Mouse (Mus musculus) kidney, embryonic 15.5 days (tissue): ENCODE measurements around the gene Ttc1. TPM values are rescaled to one million over a fixed set of nuclear protein-coding genes. Genes with fewer than 3 reads are reported as not detected.

ENCODE experiments used
- ATAC-seq: fragments of 200-750 bp; cut with Nextera tagmentation; replicated peaks from 2 replicates; pipeline ENCODE4 v1.8.0; 2017; ENCODE audit warnings: moderate TSS enrichment; ENCODE audit not compliant: low FRiP score
- H3K27ac ChIP-seq: fragments of 300-500 bp; sonication (generic); 2 replicates; pipeline ENCODE4 v1.5.1; 2015; ENCODE audit warnings: mild to moderate bottlenecking, inconsistent platforms
- H3K27me3 ChIP-seq: fragments of 300-500 bp; sonication (generic); 2 replicates; pipeline ENCODE4 v1.6.1; 2015; ENCODE audit warnings: inconsistent platforms
- H3K36me3 ChIP-seq: fragments of 300-500 bp; sonication (generic); 2 replicates; pipeline ENCODE4 v1.6.1; 2015; ENCODE audit warnings: inconsistent platforms
- H3K4me1 ChIP-seq: fragments of 300-500 bp; sonication (generic); 2 replicates; pipeline ENCODE4 v1.6.1; 2015; ENCODE audit warnings: inconsistent platforms
- H3K4me2 ChIP-seq: fragments of 300-500 bp; sonication (generic); 2 replicates; pipeline ENCODE4 v1.6.1; 2015; ENCODE audit warnings: moderate library complexity, mild to moderate bottlenecking, inconsistent platforms
- H3K4me3 ChIP-seq: fragments of 300-500 bp; sonication (generic); replicated peaks from 2 replicates; pipeline ENCODE4 v1.5.1; 2015; ENCODE audit warnings: mild to moderate bottlenecking, inconsistent platforms
- H3K9ac ChIP-seq: fragments of 300-500 bp; sonication (generic); 2 replicates; pipeline ENCODE4 v1.6.1; 2015; ENCODE audit warnings: mild to moderate bottlenecking, inconsistent platforms
- H3K9me3 ChIP-seq: fragments of 300-500 bp; sonication (generic); replicated peaks from 2 replicates; pipeline ENCODE4 v1.6.1; 2016; ENCODE audit warnings: inconsistent platforms
- WGBS: fragments of 180-500 bp; shearing (Covaris S2); methylation state at CpG from one replicate; pipeline ENCODE4 v1.1.7; 2015; ENCODE audit warnings: mixed read lengths; 5-methylcytosine and 5-hydroxymethylcytosine counted together
- polyA plus RNA-seq: library from polyadenylated mRNA; unstranded; fragments of >200 nt; fragmentation: Nextera tagmentation; extraction: Ambion mirVana; gene quantifications from 2 replicates; pipeline ENCODE4 v1.2.1, GENCODE M21; 2015

The Ttc1 gene
- polyA plus RNA-seq, 1 experiment from 2014 or later, result 74.3 TPM

GRCm38 (mm10) chr11:43700291-43700690 is 47.5 kb downstream of the Ttc1 start:
- no peak overlapping the region for H3K9ac ChIP-seq
- H3K36me3 ChIP-seq, result peaks cover 58% of the 10 kb centered on the region
- H3K27ac ChIP-seq, result no peak overlapping the region
- H3K4me3 ChIP-seq, result no peak overlapping the region
- no peak overlapping the region for H3K4me2 ChIP-seq
- WGBS, result 96% methylated on average over 3 of the region's 3 CpGs
- ATAC-seq, result no peak
- no peaks in the 10 kb centered on the region for H3K9me3 ChIP-seq
- no peaks in the 10 kb centered on the region for H3K27me3 ChIP-seq
- peaks cover 7% of the 10 kb centered on the region for H3K4me1 ChIP-seq

GRCm38 (mm10) chr11:43698621-43699020 is 49.2 kb downstream of the Ttc1 start:
- Histone ChIP-seq H3K9ac (no peak overlapping the region), H3K4me1 (peaks cover 7% of the 10 kb centered on the region), H3K27me3 (no peaks in the 10 kb centered on the region), H3K27ac (no peak overlapping the region), H3K9me3 (no peaks in the 10 kb centered on the region), H3K36me3 (peaks cover 59% of the 10 kb centered on the region), H3K4me2 (no peak overlapping the region), H3K4me3 (no peak overlapping the region)
- WGBS, result 52% methylated on average over 5 of the region's 5 CpGs
- ATAC-seq, result no peak

GRCm38 (mm10) chr11:43696623-43697022 is 51.2 kb downstream of the Ttc1 start:
- WGBS, result 90% methylated on average over 4 of the region's 4 CpGs
- H3K36me3 ChIP-seq, result peaks cover 73% of the 10 kb centered on the region

GRCm38 (mm10) chr11:43688850-43689249 is 59.0 kb downstream of the Ttc1 start:
- Histone ChIP-seq H3K4me1 (no peaks in the 10 kb centered on the region; the same call in 1 of the 2 replicates), H3K27ac (no peak overlapping the region), H3K9me3 (no peaks in the 10 kb centered on the region), H3K27me3 (no peaks in the 10 kb centered on the region), H3K4me2 (no peak overlapping the region), H3K36me3 (peaks cover 81% of the 10 kb centered on the region), H3K9ac (no peak overlapping the region), H3K4me3 (no peak overlapping the region)
- ATAC-seq, result no peak
- 98% methylated on average over 1 of the region's 1 CpGs for WGBS

More at GRCm38 (mm10) chr11:43696623-43697022, 51.2 kb downstream of the Ttc1 start:
- H3K27ac ChIP-seq, result no peak overlapping the region
- peaks cover 7% of the 10 kb centered on the region for H3K4me1 ChIP-seq
- no peak for ATAC-seq
- H3K9me3 ChIP-seq, result no peaks in the 10 kb centered on the region
- H3K4me3 ChIP-seq, result no peak overlapping the region
- H3K27me3 ChIP-seq, result no peaks in the 10 kb centered on the region
- H3K4me2 ChIP-seq, result no peak overlapping the region
- no peak overlapping the region for H3K9ac ChIP-seq

- Histone ChIP-seq H3K9me3 (no peaks in the 10 kb centered on the region), H3K4me1 (peaks cover 14% of the 10 kb centered on the region), H3K4me3 (peak overlapping the region; percentile 92), H3K9ac (peak overlapping the region; percentile 92), H3K4me2 (peak overlapping the region; percentile 74), H3K36me3 (peaks cover 22% of the 10 kb centered on the region), H3K27me3 (no peaks in the 10 kb centered on the region), H3K27ac (peak overlapping the region; percentile 93)
- under 1% methylated on average over 71 of the region's 72 CpGs for WGBS
- ATAC-seq, result peak; percentile 57
These were observed 65.2 kb downstream of the Ttc1 start for GRCm38 (mm10) chr11:43682415-43683217.

GRCm38 (mm10) chr11:43681472-43682414 is 66.1 kb downstream of the Ttc1 start, which contains the start of gene Pwwp2a:
Gene Pwwp2a (plus strand): TSS chr11:43681998.
- under 1% methylated on average over 67 of the region's 87 CpGs for WGBS
- no peaks in the 10 kb centered on the region for H3K27me3 ChIP-seq
- no peaks in the 10 kb centered on the region for H3K9me3 ChIP-seq
- peak within 1 kb of the TSS; percentile 74 for H3K4me2 ChIP-seq
- peak within 1 kb of the TSS; percentile 92 for H3K4me3 ChIP-seq
- peak within 1 kb of the TSS; percentile 92 for H3K9ac ChIP-seq
- H3K4me1 ChIP-seq, result peaks cover 14% of the 10 kb centered on the region
- H3K27ac ChIP-seq, result peak within 1 kb of the TSS; percentile 93
- H3K36me3 ChIP-seq, result peaks cover 14% of the 10 kb centered on the region
- ATAC-seq, result peak; percentile 99

Other genes starting within 250 kb of the Ttc1 start
- 27.0 and 29.2 TPM in 2 replicates for gene Ccnjl, start 219.2 kb downstream of the Ttc1 start, polyA plus RNA-seq
- 7.0 and 8.2 TPM in 2 replicates for gene 4933415A04Rik, start 161.0 kb downstream of the Ttc1 start, polyA plus RNA-seq
- not detected in 2 replicates for gene Fabp6, start 146.5 kb downstream of the Ttc1 start, polyA plus RNA-seq
- gene Pwwp2a, start 66.0 kb downstream of the Ttc1 start, polyA plus RNA-seq, result 29.1 and 30.6 TPM in 2 replicates
- 0.73 and 0.96 TPM in 2 replicates for gene Adra1b, start 153.2 kb upstream of the Ttc1 start, polyA plus RNA-seq